Mouse (Mus musculus) left cerebral cortex, postnatal 36 days (tissue): ENCODE measurements at regions not wholly inside any gene's neighbourhood (a gene's known extent, or its start where the extent isn't known, plus 50 kb on each side); places are given as distances from the start of the nearest gene placed in this dataset.

Experiments
- DNase-seq, 2 experiments: peaks; one replicate each; pipeline ENCODE4 v3.0.0; 2021 to 2022; ENCODE audit warnings: low spot score in 2 of 2, mixed read lengths in 1 of 2
- intact Hi-C: fragments of 180-260 bp; cut with DNase I; formaldehyde crosslinking; loops from one replicate; pipeline ENCODE4 v1.15.1; 2025

GRCm38 (mm10) chr14:105599550-105600453 lies 296.8 kb downstream of the Spry2 start:
- peak in 1 of 2 experiments; percentile 29 for DNase-seq
- intact Hi-C loops, result no loop called here

- intact Hi-C loops, result loop anchor here (5.0 kb wide), 1 partner anchor 308 kb away; the partner anchor contains the start of gene Spry2
- no peak for DNase-seq
Measured at GRCm38 (mm10) chr14:105589751-105590150, 306.9 kb downstream of the Spry2 start.

DNA sequence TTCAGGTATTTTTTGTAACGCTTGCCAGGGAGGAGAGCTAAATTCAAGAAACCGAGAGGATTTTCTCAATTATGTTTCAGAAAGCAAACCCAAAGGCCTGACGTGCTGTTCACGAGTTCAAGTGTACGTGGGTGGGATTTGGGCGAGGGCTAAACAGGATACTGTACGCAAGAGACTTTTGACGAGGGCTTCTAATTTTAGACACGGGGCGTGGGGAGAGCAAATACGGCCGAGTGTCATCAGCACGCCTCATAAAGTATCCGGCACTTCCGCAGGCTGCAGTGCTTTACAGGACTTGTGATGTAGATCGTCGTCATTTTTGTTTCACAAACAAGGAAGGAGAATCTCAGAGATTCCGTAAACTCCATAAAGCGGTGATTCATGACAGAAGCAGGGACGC lies 307.4 kb downstream of the Spry2 start:
- intact Hi-C loops, result loop anchor here (5.0 kb wide), 1 partner anchor 308 kb away; the partner anchor contains the start of gene Spry2
- no peak for DNase-seq

DNA sequence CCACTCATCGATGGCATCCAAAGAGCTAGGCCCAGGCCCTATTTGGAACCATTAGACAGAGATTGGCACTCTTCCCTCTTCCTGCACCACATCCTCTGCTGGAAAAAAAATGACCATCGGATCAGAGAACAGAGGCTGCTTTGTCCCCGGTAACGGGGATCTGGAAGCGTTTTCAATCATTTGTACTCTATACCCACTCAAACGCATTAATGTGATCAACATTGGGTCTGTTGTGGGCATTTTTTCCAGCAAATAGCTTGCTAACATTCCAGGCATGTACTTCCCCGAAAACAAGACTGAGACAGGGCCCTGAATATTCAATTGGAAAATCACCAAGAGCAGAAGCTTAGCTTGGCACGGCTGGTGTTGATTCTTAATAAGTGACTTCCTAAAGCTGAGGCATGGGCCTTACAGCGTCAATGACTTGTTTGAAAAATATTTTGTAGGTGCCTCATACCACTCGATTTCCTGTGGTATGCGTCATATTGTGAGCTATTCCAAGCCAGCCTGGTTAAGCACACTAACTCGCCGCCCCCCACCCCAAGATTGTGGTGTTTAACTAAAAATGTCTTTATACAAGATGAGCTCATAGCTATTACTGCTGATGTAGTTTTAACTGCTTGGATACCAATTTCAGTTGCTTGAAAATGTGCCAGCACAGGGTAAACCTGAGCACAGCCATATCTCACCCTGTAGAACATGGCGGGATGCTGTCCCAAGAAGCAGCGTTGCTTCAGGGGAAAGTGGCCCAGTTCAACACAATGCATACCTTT lies 308.0 kb downstream of the Spry2 start:
- DNase-seq, result peak in 1 of 2 experiments; percentile 42
- intact Hi-C loops, result loop anchor here (1.0 to 5.0 kb wide), 2 partner anchors 144 to 309 kb away; partner anchors contain the start of gene Spry2

DNA sequence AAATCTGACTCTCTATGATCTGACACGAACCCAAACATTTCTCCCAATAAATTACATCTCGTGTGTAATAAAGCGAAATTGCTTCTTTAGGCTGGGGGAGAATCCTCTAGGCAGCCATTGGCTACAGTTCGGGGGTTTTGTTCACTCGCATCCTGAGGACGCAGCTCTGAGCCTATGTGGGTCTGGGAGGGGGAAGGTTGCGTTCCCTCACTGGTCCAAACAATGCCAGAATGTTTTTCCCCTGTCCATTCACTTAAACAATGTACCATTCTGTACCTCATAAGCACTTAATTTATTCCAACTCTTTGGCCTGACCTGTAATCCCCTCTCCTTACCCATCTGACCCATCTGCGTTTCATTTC lies 308.6 kb downstream of the Spry2 start:
- intact Hi-C loops, result loop anchor here (1.0 to 5.0 kb wide), 2 partner anchors 144 to 309 kb away; partner anchors contain the start of gene Spry2
- no peak for DNase-seq

GRCm38 (mm10) chr14:105584632-105585031 lies 312.0 kb downstream of the Spry2 start:
- no peak for DNase-seq
- intact Hi-C loops, result loop anchor here (5.0 kb wide), 1 partner anchor 313 kb away; the partner anchor contains the start of gene Spry2

GRCm38 (mm10) chr14:105583497-105583896 lies 313.1 kb downstream of the Spry2 start:
- DNase-seq, result no peak
- intact Hi-C loops, result no loop called here

GRCm38 (mm10) chr14:105576266-105576665 lies 317.9 kb downstream of the Ndfip2 start:
- intact Hi-C loops, result no loop called here

DNA sequence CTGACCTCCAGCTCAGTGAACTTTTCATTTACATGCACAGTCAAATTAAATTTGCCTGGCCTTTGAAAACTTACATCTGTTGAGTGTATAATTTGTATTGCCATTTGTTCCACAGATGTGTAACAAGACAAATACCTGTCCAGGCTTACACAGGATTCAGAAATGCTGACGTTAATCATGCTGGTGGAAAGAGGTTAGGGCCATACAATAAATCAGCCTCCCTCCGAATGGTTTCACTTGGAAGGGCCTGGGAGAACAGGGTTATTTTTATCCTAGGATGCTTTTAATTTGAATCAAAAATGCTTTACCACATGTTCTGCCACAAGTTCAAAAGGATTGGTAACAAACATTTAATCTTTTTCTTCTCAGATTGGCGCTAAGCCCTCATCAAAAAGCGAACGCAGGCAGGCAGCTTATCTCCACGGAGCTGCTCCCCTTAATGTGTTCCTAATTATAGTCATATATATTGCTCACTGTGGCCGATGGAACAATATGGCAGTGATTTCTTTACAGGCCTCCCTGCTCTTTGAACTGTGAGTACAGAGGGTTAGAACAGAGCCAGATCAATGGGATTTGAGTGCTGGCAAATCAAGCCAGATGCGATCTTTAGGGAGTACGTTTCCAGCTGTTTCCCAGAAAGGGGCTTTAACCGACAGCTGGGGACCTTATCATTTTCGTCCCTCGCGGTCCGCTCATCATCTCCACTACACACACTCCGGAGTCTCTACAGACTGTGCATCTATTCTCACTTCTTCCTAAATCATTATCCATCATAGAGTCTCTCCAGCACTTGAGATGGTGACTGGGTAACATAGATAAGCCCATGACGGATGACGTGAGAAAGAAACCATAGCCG lies 313.9 kb downstream of the Ndfip2 start:
- DNase-seq, result no peak
- intact Hi-C loops, result no loop called here

More at GRCm38 (mm10) chr14:105576266-105576665, 317.9 kb downstream of the Ndfip2 start:
- no peak for DNase-seq

DNA sequence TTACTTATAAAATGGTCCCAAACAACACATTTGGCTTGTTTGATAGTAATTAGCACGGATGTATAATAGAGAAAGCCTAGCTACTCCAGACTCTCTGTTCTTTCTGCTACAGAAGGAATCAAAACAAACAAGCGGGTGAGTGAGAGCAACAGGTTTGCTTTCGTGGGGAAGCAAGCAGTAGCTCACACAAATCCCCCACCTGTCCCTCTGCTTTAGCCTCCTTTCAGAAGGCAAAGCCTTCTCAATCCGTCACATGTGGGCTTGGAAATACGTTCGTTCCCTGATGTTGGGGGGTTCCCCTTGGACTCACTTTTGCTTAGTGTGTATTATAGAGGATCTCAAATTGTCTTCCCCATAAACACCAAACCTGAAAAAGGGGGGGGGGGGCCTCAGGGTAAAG lies 311.8 kb downstream of the Ndfip2 start:
- no peak for DNase-seq
- intact Hi-C loops, result no loop called here

DNA sequence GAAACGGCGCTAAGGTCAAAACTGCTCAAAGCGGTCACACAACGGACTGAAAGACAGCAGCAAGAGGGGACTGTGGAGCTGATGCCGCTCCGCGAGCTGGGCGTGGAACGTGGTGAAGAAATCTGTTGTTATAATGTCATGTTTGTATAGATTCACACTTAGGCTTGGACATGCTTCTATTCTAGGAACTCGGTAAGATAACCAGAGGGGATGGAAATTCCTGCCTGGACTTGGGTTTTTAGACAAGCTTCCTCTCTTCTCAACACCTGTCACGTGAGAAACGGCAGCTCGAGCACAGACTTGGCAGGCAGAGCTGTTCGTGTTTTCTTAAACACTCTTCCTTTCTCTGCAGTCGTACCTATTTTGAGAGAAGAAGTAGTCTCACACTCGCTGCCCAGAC lies 307.5 kb downstream of the Ndfip2 start:
- peak; percentile 51 to 61 for DNase-seq
- intact Hi-C loops, result no loop called here

- no peak for DNase-seq
- intact Hi-C loops, result no loop called here
Measured at GRCm38 (mm10) chr14:105562843-105563242, 304.5 kb downstream of the Ndfip2 start.

DNA sequence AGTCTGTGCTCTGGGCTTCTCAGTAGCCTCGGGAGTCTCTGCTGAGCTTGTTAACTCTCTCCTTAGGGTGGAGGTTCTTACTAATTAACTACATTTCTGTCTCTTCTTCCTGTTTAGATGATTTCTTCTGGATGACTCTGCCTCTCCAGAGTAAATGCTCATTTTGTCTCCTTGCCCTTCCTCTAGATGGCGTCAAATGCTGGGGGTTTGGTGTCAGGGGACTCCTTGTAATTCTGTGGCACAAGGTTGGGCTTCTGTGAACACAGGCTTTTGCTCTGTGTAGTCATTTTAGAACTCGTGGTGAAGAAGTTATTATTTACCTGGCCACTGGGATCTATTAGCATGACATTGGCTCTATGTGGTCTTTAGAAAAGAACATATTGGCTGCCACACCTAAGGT lies 298.4 kb downstream of the Ndfip2 start:
- DNase-seq, result no peak
- intact Hi-C loops, result no loop called here

DNA sequence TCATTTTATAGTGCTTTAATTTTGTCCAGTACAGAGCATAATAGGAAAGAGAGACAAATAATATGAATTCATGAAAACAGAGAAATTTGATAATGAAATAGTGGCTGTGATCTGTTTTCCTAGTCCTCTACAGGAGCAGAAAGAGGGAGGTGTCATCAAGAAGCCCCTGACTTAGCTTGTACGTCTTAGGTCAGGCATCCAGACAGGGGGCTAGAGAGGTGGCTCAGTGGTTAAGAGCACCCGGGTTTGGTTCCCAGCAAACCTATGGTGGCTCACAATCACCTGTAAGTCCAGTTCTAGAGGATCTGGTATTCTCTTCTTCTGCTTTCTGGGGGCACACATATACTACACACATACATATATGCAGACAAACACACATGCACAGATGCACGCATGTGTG lies 285.7 kb downstream of the Ndfip2 start:
- intact Hi-C loops, result no loop called here
- no peak for DNase-seq

- no peak for DNase-seq
- intact Hi-C loops, result no loop called here
Measured at GRCm38 (mm10) chr14:105542486-105543145, 284.2 kb downstream of the Ndfip2 start.

- DNase-seq, result no peak
- intact Hi-C loops, result no loop called here
Measured at GRCm38 (mm10) chr14:105542090-105542485, 283.7 kb downstream of the Ndfip2 start.

- no peak for DNase-seq
- intact Hi-C loops, result no loop called here
Measured at GRCm38 (mm10) chr14:105532168-105532745, 273.9 kb downstream of the Ndfip2 start.

DNA sequence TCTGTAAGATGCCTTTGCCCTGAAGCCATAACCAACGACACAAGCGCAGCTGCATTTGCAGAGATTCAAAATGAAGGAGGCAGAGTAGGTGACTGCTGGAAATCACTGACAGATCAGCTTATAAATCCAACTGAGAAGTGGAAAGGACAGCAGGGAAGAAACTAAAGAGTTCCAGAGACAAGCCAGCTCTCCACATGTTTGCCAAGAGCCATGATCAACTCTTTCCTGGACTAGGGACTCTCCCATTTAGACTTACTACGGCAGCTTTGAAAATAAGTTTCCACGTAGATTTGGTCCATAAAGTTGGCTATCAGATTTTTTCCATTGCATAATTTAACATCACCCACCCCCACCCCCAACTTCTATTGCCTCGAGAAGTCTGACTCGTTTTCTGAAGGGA lies 269.7 kb downstream of the Ndfip2 start:
- no peak for DNase-seq

GRCm38 (mm10) chr14:105523849-105524248 lies 265.5 kb downstream of the Ndfip2 start:
- intact Hi-C loops, result no loop called here
- no peak for DNase-seq

More for the DNA sequence above, 269.7 kb downstream of the Ndfip2 start:
- intact Hi-C loops, result no loop called here
